Mouse (Mus musculus) heart, adult 9 months (tissue): Measurements from ENCODE around the gene Plscr1.

Experiments
- DNase-seq, 2 experiments: peaks; one replicate each; pipeline ENCODE4 v3.0.0; 2022; ENCODE audit warnings: low spot score in 2 of 2

The Plscr1 gene

GRCm38 (mm10) chr9:92249447-92249852, at the start of gene Plscr1:
Gene Plscr1, plus strand, starts transcription at chr9:92249750.
- no peak for DNase-seq

DNA sequence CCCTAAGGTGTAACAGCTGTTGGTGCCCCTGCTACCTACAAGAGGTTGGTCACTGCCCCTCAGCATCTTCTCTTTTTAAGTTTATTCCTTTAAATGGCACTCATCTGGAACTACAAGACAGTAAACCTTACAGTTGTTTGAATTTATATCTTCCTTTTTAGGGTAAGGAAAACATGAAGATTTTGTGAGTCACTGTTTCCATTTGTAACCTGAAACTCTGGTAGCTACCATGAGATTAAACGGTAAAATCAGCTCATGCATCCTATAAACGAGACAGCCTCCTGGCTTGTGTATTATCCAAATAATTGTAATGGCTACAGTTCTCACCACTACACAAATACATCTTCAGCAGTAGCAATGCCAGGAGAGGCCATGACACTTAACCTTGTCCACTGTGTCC, 45.2 kb upstream of the Plscr1 start:
- DNase-seq: no peak

DNA sequence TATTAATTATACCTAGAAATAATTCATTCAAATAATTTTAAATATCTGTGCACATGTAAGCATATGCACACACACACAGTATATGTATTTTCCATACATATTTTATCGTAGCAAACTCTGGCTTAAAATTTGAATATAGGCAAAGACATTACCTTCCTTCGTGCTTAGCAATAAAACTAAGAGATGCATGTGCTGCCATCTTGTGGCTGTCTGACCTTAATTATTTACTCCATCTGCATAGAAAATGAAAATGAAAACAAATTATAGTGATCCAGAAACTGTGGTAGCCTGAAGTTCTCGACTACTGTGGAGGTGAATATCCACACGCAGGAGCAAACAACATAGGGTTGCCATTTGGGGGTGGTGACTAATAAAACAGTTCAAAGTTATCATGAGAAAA, 42.2 kb upstream of the Plscr1 start:
- peak in 1 of 2 experiments; percentile 47 for DNase-seq

GRCm38 (mm10) chr9:92207757-92208156, 41.8 kb upstream of the Plscr1 start:
- no peak for DNase-seq

DNA sequence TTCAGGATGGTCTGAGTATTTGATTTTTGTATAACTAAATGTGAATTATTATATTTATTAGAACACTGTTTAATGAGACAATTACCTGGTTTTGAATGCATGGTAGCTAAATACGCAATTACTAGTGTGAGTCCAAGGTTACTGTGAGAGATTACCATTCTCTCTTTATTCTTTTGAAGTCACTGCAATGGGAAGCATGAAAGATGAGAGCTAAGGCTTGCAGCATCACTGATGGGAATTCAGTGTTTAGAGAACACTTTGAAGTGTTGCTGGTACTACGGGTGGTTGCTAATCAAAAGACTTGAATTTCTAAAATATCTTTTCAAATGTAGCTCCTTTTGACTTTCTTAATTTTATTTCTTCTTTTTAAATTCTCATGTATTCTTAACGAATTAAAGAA, 39.7 kb upstream of the Plscr1 start:
- no peak for DNase-seq

GRCm38 (mm10) chr9:92210386-92210967, 39.1 kb upstream of the Plscr1 start:
- DNase-seq: no peak

DNA sequence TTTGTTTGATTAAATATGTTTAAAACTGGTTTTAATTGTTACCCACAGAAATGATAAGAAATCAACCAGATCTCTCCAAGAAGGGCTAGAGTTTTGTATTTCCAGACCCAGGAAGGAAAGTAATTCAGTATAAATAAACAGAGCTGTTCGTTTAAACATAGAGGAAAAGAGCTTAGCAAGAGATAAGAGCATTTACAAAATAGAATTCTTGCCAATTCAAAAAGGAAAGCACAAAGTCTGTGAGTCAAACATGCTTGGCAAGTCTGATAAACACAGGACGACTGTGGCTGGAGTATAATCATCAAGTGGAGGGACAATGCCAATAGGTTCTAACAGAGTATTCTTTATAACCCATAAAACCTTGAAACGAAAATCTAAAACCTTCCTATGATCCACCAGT, 38.5 kb upstream of the Plscr1 start:
- no peak for DNase-seq

GRCm38 (mm10) chr9:92217484-92217883, 32.1 kb upstream of the Plscr1 start:
- no peak for DNase-seq

DNA sequence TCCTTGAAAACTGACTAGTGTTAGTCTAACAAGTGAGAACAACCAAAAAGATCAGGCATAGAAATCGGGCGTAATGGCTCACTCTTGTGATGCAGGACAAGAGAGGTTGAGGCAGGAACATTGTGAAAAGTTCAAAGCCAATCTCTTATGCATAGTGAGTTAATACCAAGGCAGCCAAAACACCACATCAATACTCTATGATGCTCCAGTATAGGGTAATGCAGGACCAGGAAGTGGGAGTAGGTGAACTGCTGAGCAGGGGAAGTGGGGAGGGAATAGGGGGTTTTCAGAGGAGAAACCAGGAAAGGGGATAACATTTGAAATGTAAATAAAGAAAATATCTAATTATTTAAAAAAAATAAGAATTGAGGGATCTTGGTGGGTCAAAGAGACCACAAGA, 31.7 kb upstream of the Plscr1 start:
- no peak for DNase-seq

DNA sequence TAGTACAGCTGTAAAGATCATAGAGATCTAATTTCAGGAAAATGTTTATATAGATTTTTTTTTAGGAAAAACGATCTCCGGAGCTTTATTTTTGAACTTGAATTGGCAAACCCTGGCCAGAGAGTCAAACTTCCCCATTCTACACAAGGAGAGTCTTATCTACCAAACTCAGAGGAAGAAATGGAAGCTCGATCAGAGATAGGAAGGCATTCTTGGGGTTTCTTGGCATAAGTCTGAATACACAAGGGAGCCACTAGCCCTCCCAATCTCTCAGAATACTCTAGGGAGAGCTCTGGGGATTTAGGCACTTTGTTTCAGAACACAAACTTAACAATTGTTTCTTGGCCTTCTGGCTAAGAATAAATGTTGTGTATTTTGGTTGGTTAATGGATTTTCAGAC, 29.4 kb upstream of the Plscr1 start:
- peak in 1 of 2 experiments; percentile 57 for DNase-seq

GRCm38 (mm10) chr9:92221480-92221879, 28.1 kb upstream of the Plscr1 start:
- no peak for DNase-seq

GRCm38 (mm10) chr9:92224598-92225231, 24.8 kb upstream of the Plscr1 start:
- DNase-seq: no peak

GRCm38 (mm10) chr9:92226127-92226655, 23.4 kb upstream of the Plscr1 start:
- no peak for DNase-seq

- DNase-seq: no peak
These were observed 22.8 kb upstream of the Plscr1 start for GRCm38 (mm10) chr9:92226795-92227194.

GRCm38 (mm10) chr9:92228867-92229832, 20.4 kb upstream of the Plscr1 start:
- no peak for DNase-seq

DNA sequence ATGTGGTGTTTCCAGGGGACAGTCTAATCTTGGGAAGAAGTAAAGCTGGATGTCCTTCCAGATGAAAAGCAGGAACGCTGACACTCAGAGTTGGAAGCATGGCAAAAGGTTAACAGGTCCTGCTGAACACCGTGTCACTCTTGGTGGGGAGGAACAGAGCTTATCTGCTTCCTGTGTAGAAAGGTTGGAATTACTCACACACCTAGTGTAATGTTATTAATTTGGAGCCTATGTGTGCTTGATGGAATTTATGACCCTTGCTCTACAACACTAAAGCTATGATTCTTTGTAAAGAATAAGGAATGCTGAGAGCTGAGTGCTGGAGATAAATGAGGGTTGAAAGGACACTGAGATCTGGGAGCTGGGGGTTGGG, 19.7 kb upstream of the Plscr1 start:
- DNase-seq: no peak

- DNase-seq: no peak
These were observed 14.6 kb upstream of the Plscr1 start for GRCm38 (mm10) chr9:92234901-92235458.

DNA sequence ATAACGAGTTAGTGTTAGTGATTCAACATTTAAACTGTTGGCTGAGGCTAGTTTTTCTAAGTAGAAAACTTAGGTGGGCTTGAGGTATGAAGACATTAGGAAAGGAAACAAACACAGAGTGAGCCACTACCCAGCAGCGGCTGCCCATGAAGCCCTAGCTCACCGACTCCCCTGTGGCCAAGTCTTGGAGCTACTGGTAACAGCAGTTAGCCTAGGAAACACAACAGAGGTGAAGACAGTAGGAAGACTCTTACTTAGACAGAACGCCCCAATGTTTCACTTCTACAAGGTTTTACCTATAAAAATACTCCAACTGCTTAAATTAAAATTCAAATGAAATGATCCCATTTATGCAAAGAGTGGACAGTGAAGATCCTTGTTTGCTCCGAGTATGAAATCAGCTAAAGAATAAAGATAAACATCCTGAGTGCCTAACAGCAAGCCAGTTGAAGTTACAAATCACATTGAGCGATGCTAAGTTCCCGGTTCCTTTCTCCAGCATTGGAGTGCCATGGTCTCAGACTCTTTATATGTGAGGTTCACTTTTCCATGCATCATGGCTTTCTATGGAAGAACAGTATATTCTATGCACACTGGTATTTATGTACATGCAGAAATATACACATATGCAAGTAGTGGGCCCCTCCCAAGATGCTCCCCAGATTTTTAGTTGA, 640 bp upstream of the Plscr1 start:
- no peak for DNase-seq

DNA sequence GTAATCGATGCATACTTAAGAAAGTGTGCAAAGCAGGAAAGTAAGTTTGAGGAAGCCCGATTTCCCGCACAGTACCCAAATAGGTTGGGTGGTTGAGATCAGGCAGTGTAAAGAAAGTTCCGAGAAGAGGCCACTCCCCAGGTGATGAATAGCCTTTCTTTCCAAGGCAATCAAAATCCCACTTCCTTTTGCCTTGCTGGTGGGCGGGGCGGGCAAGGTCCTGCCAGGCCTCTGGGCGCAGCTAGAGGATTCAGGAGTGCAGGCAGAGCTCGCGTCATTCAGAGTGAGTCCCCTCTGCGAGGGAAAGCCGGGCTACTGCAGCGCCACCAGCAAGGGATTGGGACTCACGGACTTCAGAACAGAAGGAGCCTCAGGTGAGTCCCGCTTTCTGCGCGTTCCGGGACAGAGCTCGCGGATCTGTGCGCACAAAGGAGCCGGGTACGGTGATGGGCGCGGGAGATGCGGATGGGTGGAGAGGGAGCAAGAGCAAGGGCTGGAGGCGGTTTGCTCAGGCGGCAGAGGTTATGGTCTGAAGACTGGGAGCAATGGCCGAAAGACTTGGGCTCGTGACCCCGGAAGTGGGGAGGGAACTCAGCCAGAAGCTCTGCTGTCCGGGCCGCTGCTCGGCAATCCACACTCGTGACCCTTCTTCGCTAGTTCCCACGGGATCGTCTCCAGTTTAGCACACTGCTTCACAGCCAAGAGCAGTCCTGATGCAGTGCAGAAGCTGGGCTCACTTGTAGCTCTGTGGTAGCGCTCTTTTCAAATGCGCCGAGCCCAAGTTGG, 630 bp downstream of the Plscr1 start:
- peak; percentile 87 to 89 for DNase-seq

DNA sequence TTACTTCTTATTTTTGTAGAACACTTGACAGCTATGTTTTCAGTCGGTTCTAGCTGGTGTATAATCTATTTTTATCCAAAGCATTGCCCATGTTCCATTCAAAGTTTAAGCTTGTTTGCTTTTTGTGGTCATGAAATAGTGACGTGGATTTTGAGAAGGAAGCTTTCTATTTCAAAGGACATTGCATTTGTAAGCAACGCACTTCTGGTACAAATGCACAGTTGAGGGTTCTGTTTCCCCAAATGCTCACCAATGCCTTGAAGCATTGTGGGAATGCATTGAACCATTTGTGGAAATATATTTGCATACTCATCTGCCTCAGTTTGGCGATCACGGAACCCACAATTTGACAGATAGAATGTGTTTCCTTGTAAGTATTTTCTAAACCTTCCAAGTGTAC, 3.2 kb downstream of the Plscr1 start:
- no peak for DNase-seq
